Mouse (Mus musculus): ENCODE measurements around the gene Kpna4. TPM values are rescaled to one million over a fixed set of nuclear protein-coding genes. Genes with fewer than 3 reads are reported as not detected.
"Not testable (repeated sequence)": the region's sequence is repeated elsewhere in the genome, so short reads cannot be mapped to it uniquely, and the experiment has no call there.

Kpna4 gene
- total RNA-seq, 2 experiments from 2014 or later = 84.4 to 92.4 TPM

- DNase-seq (ENCODE audit: low spot score in 2 of 2) = no peak
Observed at GRCm38 (mm10) chr3:69113956-69114355, 13.0 kb downstream of the Kpna4 start.

- no peak for DNase-seq (ENCODE audit: low spot score in 2 of 2)
Observed at GRCm38 (mm10) chr3:69109079-69109478, 17.8 kb downstream of the Kpna4 start.

GRCm38 (mm10) chr3:69094456-69094855, 32.5 kb downstream of the Kpna4 start:
- no peak for DNase-seq (ENCODE audit: low spot score in 2 of 2)

- DNase-seq (ENCODE audit: low spot score in 2 of 2) = no peak
Observed at GRCm38 (mm10) chr3:69064005-69064404, 62.9 kb downstream of the Kpna4 start.

GRCm38 (mm10) chr3:69062764-69063163, 64.1 kb downstream of the Kpna4 start:
- no peak for DNase-seq (ENCODE audit: low spot score in 2 of 2)

GRCm38 (mm10) chr3:69060672-69061071, 66.2 kb downstream of the Kpna4 start:
- no peak for DNase-seq (ENCODE audit: low spot score in 2 of 2)

GRCm38 (mm10) chr3:69055871-69056270, 71.0 kb downstream of the Kpna4 start:
- no peak for DNase-seq (ENCODE audit: low spot score in 2 of 2)

GRCm38 (mm10) chr3:69054760-69055432, 72.0 kb downstream of the Kpna4 start:
- no peak for DNase-seq (ENCODE audit: low spot score in 2 of 2)

GRCm38 (mm10) chr3:69051894-69052293, 75.0 kb downstream of the Kpna4 start:
- no peak for DNase-seq (ENCODE audit: low spot score in 2 of 2)

GRCm38 (mm10) chr3:69049011-69049410, 77.9 kb downstream of the Kpna4 start:
- peak in 1 of 2 experiments; percentile 54 for DNase-seq (ENCODE audit: low spot score in 2 of 2)

GRCm38 (mm10) chr3:69047684-69048083, 79.2 kb downstream of the Kpna4 start:
- DNase-seq (ENCODE audit: low spot score in 2 of 2) = no peak

GRCm38 (mm10) chr3:69046509-69046908, 80.4 kb downstream of the Kpna4 start:
- no peak for DNase-seq (ENCODE audit: low spot score in 2 of 2)

GRCm38 (mm10) chr3:69045750-69046149, 81.2 kb downstream of the Kpna4 start:
- no peak for DNase-seq (ENCODE audit: low spot score in 2 of 2)

GRCm38 (mm10) chr3:69045400-69045703, 81.6 kb downstream of the Kpna4 start:
- DNase-seq (ENCODE audit: low spot score in 2 of 2) = no peak

GRCm38 (mm10) chr3:69044645-69045399, 82.1 kb downstream of the Kpna4 start, which contains the start of gene Trim59:
Gene Trim59 (minus strand): TSS chr3:69044755.
- DNase-seq (ENCODE audit: low spot score in 2 of 2) = peak; percentile 81 to 89

GRCm38 (mm10) chr3:69044167-69044591, 82.7 kb downstream of the Kpna4 start:
- DNase-seq (ENCODE audit: low spot score in 2 of 2) = no peak

GRCm38 (mm10) chr3:69041298-69041697, 85.6 kb downstream of the Kpna4 start:
- no peak for DNase-seq (ENCODE audit: low spot score in 2 of 2)

- DNase-seq (ENCODE audit: low spot score in 2 of 2) = no peak
Observed at GRCm38 (mm10) chr3:69040105-69040504, 86.8 kb downstream of the Kpna4 start.

- no peak for DNase-seq (ENCODE audit: low spot score in 2 of 2)
Observed at GRCm38 (mm10) chr3:69026133-69026783, 100.7 kb downstream of the Kpna4 start.

- no peak for DNase-seq (ENCODE audit: low spot score in 2 of 2)
Observed at GRCm38 (mm10) chr3:69020764-69021163, 106.1 kb downstream of the Kpna4 start.

- DNase-seq (ENCODE audit: low spot score in 2 of 2) = no peak
Observed at GRCm38 (mm10) chr3:69020285-69020684, 106.6 kb downstream of the Kpna4 start.

- DNase-seq (ENCODE audit: low spot score in 2 of 2) = not testable (repeated sequence)
Observed at GRCm38 (mm10) chr3:69018635-69019034, 108.3 kb downstream of the Kpna4 start.

All from layer of hippocampus, adult 18-20 months (tissue).